Mouse (Mus musculus) kidney, postnatal 4 days (tissue): Measurements from ENCODE around the gene Hmgn5.

Experiments used
- DNase-seq, 2 experiments: peaks; one replicate each; pipeline ENCODE4 v3.0.0; 2021; ENCODE audit warnings: mixed read lengths in 2 of 2

The Hmgn5 gene

DNA sequence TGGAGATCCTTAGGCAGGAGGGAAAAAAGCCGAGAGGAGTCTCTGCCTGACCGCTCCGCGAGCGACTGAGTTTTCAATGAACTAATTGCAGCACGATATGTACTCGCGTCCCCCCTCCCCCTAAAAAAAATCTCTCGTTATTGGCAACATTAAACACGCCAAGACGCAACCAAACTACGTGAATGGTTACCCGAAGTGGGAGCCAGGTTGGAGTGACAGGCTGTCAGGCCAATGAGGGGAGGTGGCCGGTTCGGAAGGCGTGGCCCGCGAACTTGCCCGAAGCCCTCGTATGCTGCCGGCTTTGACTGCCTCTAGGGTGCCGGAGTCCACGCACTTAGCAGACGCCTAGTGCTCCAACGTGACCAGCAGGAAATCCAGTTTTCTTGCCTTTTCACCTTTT, at the start of gene Hmgn5:
Gene Hmgn5 (minus strand): TSS at position 122 of the 400 bp plus-strand sequence.
- peak; percentile 95 to 96 for DNase-seq

DNA sequence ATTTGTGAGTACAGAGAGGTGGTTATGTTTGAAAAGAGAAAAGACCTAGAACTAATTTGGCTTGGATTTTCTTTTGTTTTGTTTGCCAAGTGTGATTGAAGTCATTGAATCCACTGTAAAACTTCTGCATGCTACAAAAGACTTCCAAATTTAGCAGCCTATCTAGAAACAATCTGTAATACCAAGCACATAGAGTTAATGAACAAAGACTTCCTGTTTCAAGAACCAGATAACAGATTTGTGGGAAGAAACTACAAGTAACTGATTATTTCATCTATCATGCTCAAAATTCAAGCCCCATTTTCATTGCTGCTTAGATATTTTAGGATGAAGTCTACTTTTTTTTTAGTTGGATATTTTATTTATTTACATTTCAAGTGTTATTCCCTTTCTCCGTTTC, 34.6 kb upstream of the Hmgn5 start:
- DNase-seq = no peak

DNA sequence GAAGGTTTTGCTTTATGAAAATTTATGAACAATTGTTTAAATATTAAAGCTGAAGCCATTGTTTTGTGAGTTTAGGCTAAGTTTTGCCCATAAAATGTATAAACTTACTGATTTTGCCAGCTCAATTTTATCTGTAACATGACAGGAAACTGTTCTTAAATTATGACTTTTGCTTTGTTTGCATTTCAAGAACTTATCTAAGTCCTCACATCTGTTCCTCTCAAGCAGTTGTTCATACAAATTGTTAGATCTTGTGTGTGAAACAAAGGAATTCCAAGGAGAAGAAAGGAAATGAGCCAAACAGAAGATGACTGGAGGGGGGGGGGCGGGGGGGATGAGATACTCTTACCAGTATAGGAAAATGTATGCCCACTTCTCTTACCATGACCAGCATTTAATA, 13.0 kb upstream of the Hmgn5 start:
- no peak for DNase-seq

DNA sequence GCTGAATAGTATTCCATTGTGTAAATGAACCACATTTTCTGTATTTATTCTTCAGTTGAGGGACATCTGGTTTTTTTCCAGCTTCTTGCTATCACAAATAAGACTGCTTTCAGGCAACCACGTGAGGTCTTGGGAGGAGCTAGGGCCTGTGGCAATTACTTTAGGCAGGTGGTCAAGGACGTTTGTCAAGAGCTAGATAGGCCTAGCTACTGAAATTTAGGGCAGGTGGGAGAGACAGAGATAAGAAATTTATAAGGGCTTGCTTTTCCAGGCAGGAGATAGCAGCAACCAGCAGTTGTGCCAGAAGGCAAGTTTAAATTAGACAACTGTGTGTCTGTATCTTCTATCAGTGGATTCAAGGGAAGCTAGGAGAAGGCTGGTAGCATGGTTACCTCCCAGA, 7.7 kb upstream of the Hmgn5 start:
- DNase-seq = no peak

DNA sequence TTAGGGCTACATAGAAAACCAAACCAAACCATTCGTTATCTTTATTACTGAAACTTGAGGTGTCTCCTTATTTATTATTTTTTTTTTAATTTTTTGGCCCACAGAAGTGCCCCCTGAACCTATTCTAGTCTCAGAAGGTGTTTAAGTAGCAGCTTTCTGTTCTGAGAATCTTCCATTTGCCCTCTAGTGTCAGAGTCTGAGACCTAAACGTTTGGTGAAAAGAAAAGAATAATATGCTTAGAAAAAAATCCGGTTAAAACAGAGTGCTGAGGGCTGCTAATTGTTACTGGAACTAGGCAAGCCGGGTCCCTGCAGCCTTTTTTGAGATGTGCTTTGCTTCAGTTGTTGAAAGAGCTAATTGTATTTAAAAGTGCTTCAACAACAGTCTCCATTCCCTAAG, 962 bp upstream of the Hmgn5 start:
- no peak for DNase-seq

DNA sequence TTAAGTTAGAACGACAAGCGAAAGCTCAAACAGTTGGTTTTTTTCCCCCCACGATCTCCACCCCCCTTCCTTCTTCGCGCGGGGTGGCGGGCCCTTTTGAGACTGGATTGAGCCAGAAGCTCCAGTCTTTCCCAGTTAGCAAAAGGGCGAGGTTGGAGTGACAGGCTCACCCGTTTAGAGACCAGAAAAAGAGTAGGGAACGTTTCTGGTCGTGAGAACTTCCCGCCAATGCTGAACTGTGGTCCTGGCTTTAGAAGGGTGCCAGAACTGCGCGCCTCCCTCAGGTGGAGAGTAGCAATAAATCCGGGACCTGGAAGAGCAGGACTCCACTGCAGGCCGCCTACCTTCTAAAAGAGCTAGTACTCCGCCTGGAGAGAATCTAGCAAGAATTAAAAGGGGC, 482 bp upstream of the Hmgn5 start:
- DNase-seq = peak; percentile 46 to 67

DNA sequence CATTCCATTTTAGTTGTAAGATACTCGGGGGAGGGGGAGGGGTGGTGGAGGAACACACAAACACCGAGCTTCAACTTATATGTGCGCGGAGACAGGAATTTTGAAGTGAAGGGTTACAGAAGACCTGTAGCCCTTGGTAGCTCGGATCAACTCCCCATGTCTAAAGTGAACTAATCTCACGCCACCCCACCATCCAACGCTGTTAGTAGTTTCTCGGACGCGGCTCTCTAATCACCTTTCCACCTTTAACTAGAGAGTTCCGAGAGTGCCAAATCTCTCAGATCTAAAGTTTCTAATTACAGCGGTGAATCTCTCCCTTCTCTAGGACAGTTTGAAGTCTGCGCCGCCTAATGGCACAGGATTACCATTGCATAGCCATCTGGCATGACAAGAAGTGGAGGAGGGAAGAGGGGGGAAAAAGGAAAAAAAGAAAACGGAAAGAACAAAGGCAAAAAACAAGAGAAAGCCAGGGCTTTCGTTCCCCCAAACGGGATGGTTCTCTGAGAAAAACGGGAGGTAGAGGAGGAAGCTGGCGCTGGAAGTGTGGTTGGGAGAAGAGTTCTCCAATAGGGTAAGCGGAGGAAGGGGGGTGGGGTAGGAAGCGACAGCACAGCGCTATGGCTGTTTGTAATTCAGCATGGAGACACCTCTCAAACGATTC, 703 bp downstream of the Hmgn5 start:
- peak; percentile 58 to 70 for DNase-seq

DNA sequence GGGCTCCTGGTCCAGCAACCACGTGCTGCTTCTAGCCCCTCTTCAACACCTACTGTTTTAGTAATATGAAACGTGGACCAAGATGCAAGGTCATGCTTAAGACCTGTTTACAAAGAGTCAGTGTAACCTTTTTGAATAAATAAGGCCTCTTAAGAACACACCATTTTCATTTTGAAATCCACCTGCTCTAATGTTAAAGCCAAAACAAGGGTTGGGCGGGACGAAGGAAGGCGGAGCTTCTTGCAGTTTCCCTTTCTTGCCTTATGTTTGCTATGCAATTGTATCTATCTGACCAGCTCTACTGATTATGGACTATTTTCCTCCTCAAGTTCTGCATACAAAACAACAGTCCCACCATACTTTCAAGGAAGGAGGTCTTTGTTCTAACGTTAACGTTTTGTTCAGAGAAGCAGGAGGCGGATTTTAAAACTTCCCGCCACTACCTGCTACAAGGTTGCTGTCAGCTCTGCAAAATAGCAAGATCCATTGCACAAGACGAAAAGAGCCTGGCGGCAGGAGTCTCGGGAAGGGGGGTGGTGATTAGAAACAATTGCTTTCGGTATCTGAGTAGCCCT, 1.5 kb downstream of the Hmgn5 start:
- DNase-seq = peak; percentile 2 to 17

DNA sequence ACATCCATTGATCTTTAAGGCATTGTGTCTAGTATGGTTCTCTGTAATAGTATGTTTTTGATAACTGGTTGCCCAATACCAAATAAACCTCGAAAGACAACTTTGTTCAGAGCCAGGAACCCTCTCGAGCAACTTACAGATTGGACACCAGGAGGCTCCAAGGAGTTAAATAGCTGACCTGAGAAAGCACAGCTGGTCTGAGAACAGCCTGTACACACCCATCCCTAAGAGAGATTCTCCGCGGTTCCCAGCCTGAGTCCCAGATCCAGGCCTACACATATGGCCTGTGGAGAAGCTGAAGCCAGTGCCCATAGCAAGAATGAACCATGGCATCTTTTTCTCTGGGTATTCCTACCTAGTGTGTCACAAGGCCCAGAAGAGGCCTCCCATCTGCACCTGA, 11.9 kb downstream of the Hmgn5 start:
- DNase-seq = peak; percentile 4 to 5
